Mouse (Mus musculus) forebrain, embryonic 10.5 days (tissue): Measurements from ENCODE around the gene Gm20422. TPM values are rescaled to one million over a fixed set of nuclear protein-coding genes. Genes with fewer than 3 reads are reported as not detected.
"Not testable (repeated sequence)": the region's sequence is repeated elsewhere in the genome, so short reads cannot be mapped to it uniquely, and the experiment has no call there.

ENCODE experiments used
- DNase-seq: peaks from one replicate; pipeline ENCODE4 v3.0.0-alpha.2; 2017; ENCODE audit warnings: low spot score; ENCODE audit errors: extremely low spot score
- H3K27ac ChIP-seq: fragments of 300-500 bp; sonication (generic); 2 replicates; pipeline ENCODE4 v1.5.1; 2016; ENCODE audit warnings: mild to moderate bottlenecking
- H3K27me3 ChIP-seq: fragments of 300-500 bp; sonication (generic); 2 replicates; pipeline ENCODE4 v1.6.1; 2016; ENCODE audit warnings: mild to moderate bottlenecking; ENCODE audit not compliant: poor library complexity, severe bottlenecking
- H3K36me3 ChIP-seq: fragments of 300-500 bp; sonication (generic); replicated peaks from 2 replicates; pipeline ENCODE4 v1.6.1; 2016; ENCODE audit warnings: mild to moderate bottlenecking, moderate library complexity
- H3K4me1 ChIP-seq: fragments of 300-500 bp; sonication (generic); 2 replicates; pipeline ENCODE4 v1.6.1; 2016
- H3K4me3 ChIP-seq: fragments of 300-500 bp; sonication (generic); 2 replicates; pipeline ENCODE4 v1.5.1; 2016; ENCODE audit warnings: mild to moderate bottlenecking, moderate library complexity
- H3K9me3 ChIP-seq: fragments of 300-500 bp; sonication (generic); 2 replicates; pipeline ENCODE4 v1.6.1; 2016; ENCODE audit warnings: mild to moderate bottlenecking, moderate library complexity
- WGBS: fragments of 180-500 bp; shearing (Covaris S2); methylation state at CpG from one replicate; pipeline ENCODE4 v1.1.7; 2016; 5-methylcytosine and 5-hydroxymethylcytosine counted together
- polyA plus RNA-seq: library from polyadenylated mRNA; unstranded; fragments of >200 nt; fragmentation: Nextera tagmentation; extraction: Ambion mirVana; gene quantifications from 2 replicates; pipeline ENCODE4 v1.2.1, GENCODE M21; 2016

The Gm20422 gene
- polyA plus RNA-seq, 1 experiment from 2014 or later, result 0.82 TPM

DNA sequence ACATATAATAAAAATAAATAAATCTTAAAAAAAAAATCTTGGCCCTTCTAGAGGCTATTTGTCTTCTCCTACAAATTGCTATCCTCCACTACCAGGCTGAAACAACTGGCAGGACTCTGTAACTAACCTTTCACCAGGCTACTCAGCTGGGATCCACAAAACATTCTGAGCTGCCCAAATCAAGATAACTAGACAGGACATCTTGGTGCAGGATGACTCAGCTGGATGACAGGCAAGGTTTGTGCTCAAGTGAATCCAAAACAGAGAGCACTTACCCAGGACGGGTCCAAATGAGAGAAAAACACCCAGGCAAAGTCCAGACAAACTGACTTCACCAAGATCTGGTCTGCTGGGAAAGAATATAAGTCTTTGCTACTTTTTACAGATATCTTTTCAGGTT lies 39.2 kb downstream of the Gm20422 start:
- 84% methylated on average over 1 of the region's 1 CpGs for whole genome bisulfite sequencing
- H3K9me3 ChIP-seq, result 0 out of 2 replicates have a peak, but pooled peaks cover 6% of the 10 kb centered on the region
- no peaks in the 10 kb centered on the region for H3K27me3 ChIP-seq
- no peaks in the 10 kb centered on the region for H3K4me1 ChIP-seq
- no peak overlapping the region for H3K4me3 ChIP-seq
- no peaks in the 10 kb centered on the region for H3K36me3 ChIP-seq
- no peak for DNase-seq
- no peak overlapping the region for H3K27ac ChIP-seq

- Histone ChIP-seq H3K4me3 (peak overlapping the region; percentile 92), H3K9me3 (no peaks in the 10 kb centered on the region), H3K27me3 (no peaks in the 10 kb centered on the region), H3K27ac (peak overlapping the region; percentile 99), H3K4me1 (peaks cover 21% of the 10 kb centered on the region), H3K36me3 (peaks cover 18% of the 10 kb centered on the region)
- 43% methylated on average over 5 of the region's 5 CpGs for WGBS
- no peak for DNase-seq
Observed at GRCm38 (mm10) chr8:69717232-69717580, 57.5 kb downstream of the Gm20422 start.

- H3K4me1 ChIP-seq, result peaks cover 21% of the 10 kb centered on the region
- under 1% methylated on average over 52 of the region's 52 CpGs for WGBS
- peak overlapping the region; percentile 92 for H3K4me3 ChIP-seq
- H3K9me3 ChIP-seq, result no peaks in the 10 kb centered on the region
- peaks cover 24% of the 10 kb centered on the region for H3K36me3 ChIP-seq
- peak overlapping the region; percentile 99 for H3K27ac ChIP-seq
- DNase-seq, result peak; percentile 92
- no peaks in the 10 kb centered on the region for H3K27me3 ChIP-seq
Observed at GRCm38 (mm10) chr8:69716403-69717231, 58.1 kb downstream of the Gm20422 start.

DNA sequence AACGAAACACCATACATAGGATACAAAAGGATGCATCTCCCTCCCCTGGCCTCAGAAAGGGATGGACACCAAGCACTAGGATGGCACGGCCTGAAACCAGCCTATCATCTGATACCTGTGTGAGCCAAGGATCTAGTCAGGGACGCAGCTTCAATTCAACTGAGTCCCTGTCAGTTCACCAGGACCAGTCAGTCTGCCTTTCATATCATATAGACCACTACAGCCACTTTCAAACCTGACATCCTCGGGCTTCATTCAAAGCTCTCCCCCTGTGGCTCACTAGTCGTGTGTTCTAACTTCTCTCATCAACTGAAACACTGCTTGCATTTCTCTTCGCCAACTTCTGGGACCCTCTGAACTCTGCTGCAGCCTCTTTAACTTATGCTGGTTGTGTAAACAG lies 59.3 kb downstream of the Gm20422 start:
- Histone ChIP-seq H3K4me1 (peaks cover 21% of the 10 kb centered on the region), H3K9me3 (no peaks in the 10 kb centered on the region), H3K27me3 (no peaks in the 10 kb centered on the region), H3K36me3 (peaks cover 35% of the 10 kb centered on the region), H3K4me3 (peak overlapping the region; percentile 92), H3K27ac (no peak overlapping the region)
- WGBS, result 89% methylated on average over 6 of the region's 6 CpGs
- no peak for DNase-seq

- H3K4me1 ChIP-seq, result peaks cover 21% of the 10 kb centered on the region
- no peak for DNase-seq
- H3K36me3 ChIP-seq, result peaks cover 54% of the 10 kb centered on the region
- H3K9me3 ChIP-seq, result no peaks in the 10 kb centered on the region
- 91% methylated on average over 8 of the region's 8 CpGs for WGBS
- H3K27me3 ChIP-seq, result no peaks in the 10 kb centered on the region
- no peak overlapping the region for H3K4me3 ChIP-seq
- H3K27ac ChIP-seq, result no peak overlapping the region
Observed at GRCm38 (mm10) chr8:69713516-69713915, 61.2 kb downstream of the Gm20422 start.

GRCm38 (mm10) chr8:69710624-69711023 lies 64.1 kb downstream of the Gm20422 start, which contains the start of gene Zfp869:
Gene Zfp869 (minus strand): TSS chr8:69710724.
- Histone ChIP-seq H3K9me3 (peaks cover 15% of the 10 kb centered on the region), H3K36me3 (peaks cover 82% of the 10 kb centered on the region), H3K4me1 (peaks cover 14% of the 10 kb centered on the region)
- DNase-seq, H3K27ac ChIP-seq, H3K27me3 ChIP-seq, H3K4me3 ChIP-seq: not testable (repeated sequence)
- WGBS, result 94% methylated on average over 10 of the region's 10 CpGs

DNA sequence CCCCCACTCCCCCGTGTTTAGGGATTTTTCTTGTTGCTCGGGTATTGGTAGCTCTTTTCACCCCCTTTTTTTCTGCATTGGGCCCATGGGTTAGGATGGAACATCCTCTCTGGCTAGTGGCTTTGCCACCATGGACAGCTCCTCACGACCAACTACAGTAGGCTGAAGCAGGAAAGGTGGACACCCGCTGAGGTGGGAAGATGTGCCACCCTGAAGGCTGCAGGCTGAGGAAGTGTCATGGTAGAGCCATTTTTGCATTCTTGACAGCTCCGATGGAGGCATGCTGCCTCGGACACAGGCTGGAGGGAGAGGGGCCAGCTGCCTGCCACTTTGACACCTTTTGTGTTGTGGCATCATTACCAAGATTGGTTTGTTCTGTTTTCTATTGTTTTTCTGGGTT lies 72.9 kb downstream of the Gm20422 start:
- peaks cover 52% of the 10 kb centered on the region for H3K36me3 ChIP-seq
- no peaks in the 10 kb centered on the region for H3K4me1 ChIP-seq
- WGBS, result 79% methylated on average over 6 of the region's 6 CpGs
- H3K27ac ChIP-seq, result no peak overlapping the region
- no peaks in the 10 kb centered on the region for H3K27me3 ChIP-seq
- H3K4me3 ChIP-seq, result no peak overlapping the region
- peaks cover 16% of the 10 kb centered on the region; the same call in 1 of the 2 replicates for H3K9me3 ChIP-seq
- no peak for DNase-seq

Other genes starting within 250 kb of the Gm20422 start
- 29.4 and 30.7 TPM in 2 replicates for gene Zfp868, start 149.3 kb downstream of the Gm20422 start, polyA plus RNA-seq
- 2.1 and 2.6 TPM in 2 replicates for gene Zfp964, start 120.4 kb downstream of the Gm20422 start, polyA plus RNA-seq
- gene Zfp869, start 64.2 kb downstream of the Gm20422 start, polyA plus RNA-seq, result 31.6 and 33.6 TPM in 2 replicates
- gene Zfp963, start 24.9 kb downstream of the Gm20422 start, polyA plus RNA-seq, result 4.6 and 5.8 TPM in 2 replicates
- 59.0 and 63.1 TPM in 2 replicates for gene Atp13a1, start 16.3 kb upstream of the Gm20422 start, polyA plus RNA-seq
- gene Zfp866, start 16.3 kb upstream of the Gm20422 start, polyA plus RNA-seq, result 33.0 and 34.8 TPM in 2 replicates
- gene Gmip, start 33.8 kb upstream of the Gm20422 start, polyA plus RNA-seq, result 6.5 and 6.7 TPM in 2 replicates
- 0.87 and 0.88 TPM in 2 replicates for gene Lpar2, start 47.5 kb upstream of the Gm20422 start, polyA plus RNA-seq
- gene Pbx4, start 57.6 kb upstream of the Gm20422 start, polyA plus RNA-seq, result 41.6 and 45.7 TPM in 2 replicates
- 0.36 and 0.53 TPM in 2 replicates for gene Cilp2, start 112.8 kb upstream of the Gm20422 start, polyA plus RNA-seq
- gene Tssk6, start 127.3 kb upstream of the Gm20422 start, polyA plus RNA-seq, result 5.1 and 5.3 TPM in 2 replicates
- 165 and 170 TPM in 2 replicates for gene Ndufa13, start 127.7 kb upstream of the Gm20422 start, polyA plus RNA-seq
- 3.8 and 5.1 TPM in 2 replicates for gene Yjefn3, start 127.8 kb upstream of the Gm20422 start, polyA plus RNA-seq
- 51.7 and 57.1 TPM in 2 replicates for gene Gatad2a, start 221.5 kb upstream of the Gm20422 start, polyA plus RNA-seq